Mouse (Mus musculus): Measurements from ENCODE around the gene Myo6. TPM values are rescaled to one million over a fixed set of nuclear protein-coding genes. Genes with fewer than 3 reads are reported as not detected.

Gene Myo6
- total RNA-seq (2021), result 10 to 100 TPM; 10.9 to 16.2 TPM
- long read RNA-seq, experiment 1, partial matches to known transcripts, result 1 of 6 reads
- long read RNA-seq, experiment 1, other reads (novel, unspliced or antisense), result 3 of 6 reads
- long read RNA-seq, experiment 2, full-length matches to known transcripts, result 1 of 4 reads
- long read RNA-seq, experiment 2, partial matches to known transcripts, result 0 of 4 reads
- long read RNA-seq, experiment 2, other reads (novel, unspliced or antisense), result 3 of 4 reads

DNA sequence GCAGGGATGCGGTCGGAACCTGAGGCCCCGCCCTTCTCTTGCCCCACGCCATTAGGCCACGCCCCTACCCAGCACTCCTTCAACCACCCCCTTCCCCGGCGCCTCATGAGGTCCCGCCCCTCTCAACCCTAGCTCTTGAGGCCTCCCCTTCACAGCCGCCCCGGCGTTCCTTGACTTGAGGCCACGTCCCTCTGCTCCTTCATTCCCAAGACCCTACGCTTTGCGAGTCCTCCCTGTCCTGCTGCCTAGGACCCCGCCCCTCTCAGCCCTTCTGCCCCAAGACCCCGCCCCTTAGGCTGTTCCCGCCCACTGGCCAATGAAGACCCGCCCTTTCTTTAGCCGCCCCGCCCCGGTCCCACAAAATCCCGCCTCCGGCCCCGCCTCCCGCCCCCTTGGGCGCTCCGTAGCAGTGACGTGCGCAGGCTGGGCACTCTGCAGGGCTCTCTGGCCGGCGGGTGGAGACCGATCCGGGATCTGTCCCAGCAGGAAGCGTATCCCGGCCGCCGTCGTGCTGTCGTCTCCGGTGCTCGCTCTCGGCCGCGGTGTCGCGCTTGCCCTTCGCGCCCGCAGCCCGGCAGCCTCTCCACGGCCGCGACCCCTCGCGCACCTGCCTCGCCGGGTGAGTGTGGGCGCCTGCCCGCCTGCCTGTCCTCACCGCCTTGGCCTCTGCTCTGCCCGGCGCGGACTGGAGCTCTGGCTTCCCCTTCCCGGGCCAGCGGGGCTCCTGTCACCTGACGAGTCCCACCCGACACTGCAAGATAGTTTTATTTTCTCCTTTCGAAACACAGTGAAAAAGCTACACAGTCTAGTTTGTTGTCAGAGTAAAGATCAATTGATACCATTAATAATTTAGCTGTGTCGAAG, at the start of gene Myo6:
Gene Myo6 (plus strand): TSS at position 421 of the 864 bp plus-strand sequence.
- DNase-seq, result peak; percentile 96

DNA sequence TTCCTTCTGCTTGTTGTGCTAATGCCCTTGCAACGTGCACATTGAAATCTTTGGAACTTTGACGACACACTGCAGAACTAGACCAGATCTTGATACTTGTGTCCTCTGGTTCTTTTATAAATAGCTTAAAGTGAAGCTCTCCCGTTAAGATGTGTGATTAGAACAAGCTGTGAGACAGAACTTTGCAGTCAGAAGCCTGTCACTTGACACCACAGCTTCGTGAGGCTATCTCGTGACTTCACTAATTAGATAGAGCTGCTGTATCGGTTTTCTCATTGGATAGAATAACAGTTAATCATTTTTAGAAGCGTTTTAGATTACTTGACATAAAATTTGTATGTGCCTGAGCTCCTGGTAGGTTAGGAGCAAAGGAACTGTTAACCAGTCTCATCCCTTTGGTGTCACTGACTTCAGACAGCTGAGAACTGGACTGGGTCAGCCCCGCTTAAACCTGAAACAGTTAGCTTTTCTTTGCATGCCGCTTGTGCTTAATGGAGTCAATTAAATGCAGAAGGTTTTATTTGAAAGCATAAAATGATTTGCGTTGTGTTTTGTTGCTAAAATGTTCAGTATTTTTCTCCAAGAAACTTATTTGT, 18.7 kb upstream of the Myo6 start:
- DNase-seq, result no peak

DNA sequence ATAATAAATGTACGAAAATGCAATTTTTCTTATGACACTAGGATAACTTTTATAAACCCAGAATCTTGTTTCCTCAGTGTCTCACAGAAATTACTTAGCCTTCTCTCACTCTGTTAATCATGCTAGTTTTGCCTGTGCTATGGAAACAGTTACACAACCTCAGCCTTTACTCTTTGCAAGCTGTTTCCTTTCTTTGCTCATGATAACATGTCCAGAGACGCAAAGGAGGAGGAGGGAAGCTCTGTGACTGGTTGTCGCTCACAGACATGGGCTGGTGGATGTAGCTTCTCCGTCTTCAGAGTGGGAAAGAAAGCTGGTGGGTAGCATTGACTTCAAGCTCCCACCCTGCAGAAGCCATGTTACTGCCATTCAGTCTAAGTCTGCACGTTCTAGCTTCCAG, 15.2 kb upstream of the Myo6 start:
- no peak for DNase-seq

DNA sequence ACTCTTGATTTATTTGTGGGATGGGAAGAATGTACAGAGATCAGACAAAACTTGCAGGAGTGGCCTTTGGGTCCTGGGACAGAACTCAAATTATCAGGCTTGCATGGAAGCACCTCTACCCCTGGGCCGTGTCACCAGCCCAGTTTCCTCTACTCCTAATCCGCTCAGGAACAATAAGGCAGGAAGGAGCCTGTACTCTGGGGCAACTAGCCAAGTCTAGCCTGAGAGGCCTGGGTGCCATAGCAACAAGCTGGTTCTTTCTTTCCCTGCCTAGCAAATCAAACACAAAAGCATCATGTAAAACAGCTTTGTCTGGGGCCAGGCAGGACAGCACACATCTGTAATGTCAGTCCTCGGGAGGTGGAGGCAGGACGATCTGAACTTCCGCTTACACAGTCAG, 9.6 kb upstream of the Myo6 start:
- no peak for DNase-seq

DNA sequence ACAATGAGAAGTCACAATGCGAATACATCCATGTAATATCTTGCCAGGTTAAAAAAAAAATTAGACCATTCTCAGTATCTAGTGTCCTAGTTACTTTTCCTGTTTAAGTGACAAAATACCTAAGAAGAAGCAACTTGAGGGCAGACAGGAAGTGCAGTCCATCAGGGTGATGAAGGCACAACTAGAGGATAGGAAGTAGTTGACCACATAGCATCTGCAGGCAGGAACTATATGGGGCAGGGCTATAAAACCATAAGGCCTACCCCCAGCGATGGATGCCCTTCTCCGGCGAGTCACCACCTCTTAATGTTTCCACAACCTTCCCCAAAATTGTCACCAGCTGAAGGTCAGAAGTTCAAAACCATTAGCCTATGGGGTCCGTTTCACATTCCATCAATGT, 8.1 kb upstream of the Myo6 start:
- DNase-seq, result no peak

DNA sequence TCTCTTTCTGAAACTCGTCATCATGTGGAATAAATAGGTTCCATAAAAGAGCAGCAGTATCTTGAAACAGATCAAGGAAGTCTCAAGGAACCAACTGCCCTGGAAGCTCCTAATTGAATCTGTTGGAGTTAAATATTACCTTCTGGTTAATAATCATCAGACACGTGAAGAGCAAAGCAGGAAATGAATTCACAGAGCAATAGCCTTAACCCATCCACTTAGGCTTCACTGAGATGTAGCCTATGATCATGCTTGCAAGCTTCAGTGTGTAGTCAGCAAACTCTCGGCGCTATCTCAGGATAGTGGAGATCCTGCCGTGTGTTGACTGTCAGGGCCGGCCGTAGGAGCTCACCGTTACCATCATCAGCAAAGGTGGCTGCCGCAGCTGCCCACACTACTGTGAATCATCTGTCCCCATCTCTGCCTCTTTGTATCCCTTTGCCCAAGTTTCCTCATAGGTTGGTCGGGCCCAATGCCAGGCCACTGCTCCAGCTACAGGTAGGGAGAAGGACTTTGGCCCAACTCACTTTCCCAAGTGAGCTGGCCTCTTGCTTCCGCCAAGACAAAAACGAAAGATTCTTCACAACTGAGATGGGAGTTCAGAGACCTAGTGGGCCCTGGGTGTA, 6.9 kb upstream of the Myo6 start:
- no peak for DNase-seq

DNA sequence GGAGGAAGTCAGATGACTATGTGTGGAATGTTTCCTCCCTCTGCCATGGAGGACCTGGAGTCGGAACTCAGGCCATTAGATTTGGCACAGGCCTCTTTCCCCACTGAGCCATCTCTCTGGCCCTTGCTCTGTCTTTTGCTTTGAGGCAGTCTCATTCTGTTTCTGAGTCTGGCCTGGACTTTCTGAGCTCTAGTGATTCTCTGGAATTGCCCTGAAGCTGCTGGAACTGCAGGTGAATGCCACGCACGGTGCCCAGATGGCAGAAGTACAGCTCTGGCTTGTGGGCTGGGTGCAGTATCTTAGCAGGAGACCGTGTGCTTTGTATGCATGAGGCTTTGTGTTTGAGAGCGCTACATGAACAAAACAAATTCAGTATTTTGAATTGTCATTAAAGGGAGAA, 5.9 kb upstream of the Myo6 start:
- DNase-seq, result no peak

DNA sequence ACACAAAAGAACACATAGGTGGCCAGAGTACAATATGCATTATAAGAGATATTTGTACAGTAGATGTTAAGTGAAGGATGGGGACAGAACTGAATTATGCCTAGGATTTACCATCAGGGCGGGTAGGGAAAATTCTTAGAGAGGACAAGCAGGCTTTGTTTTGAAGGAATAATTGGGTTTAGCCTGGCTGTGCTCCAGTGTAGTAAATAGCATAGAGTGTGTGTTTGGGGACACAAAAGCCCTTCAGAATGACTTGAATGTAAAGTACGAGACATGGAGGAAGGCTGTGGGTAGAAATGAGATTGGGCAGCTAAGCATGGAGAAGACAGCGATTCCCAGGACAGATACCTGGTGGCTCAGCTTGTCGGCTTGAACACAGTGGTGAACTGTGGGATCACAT, 3.4 kb upstream of the Myo6 start:
- DNase-seq, result no peak

DNA sequence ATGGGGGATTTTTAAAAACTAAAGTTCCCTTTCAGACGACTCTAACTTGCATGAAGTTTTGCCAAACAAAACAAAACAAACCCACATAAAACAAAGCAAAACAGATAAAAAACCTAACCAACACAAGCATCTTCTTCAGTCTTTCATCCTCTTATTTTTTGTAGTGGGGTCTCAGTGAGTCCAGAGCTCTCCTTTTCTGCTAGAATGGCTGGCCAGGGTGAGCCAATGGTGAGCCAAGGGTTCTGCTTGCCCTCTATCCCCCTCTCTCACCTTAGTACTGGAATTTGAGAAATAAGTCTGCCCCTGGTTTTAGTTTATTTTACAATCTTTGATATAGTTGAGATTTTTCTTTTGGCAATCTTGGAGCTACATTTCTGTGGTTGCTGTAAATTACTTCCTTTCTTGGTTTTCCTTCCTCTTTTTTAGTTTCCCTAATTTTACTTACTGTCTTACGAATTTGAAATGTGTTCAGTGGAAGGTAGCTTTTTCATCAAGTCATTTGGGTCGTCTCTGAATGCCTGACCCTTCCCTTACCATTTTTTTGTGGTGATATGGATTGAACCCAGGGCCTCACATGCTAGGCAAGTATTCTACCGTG, 1.6 kb upstream of the Myo6 start:
- DNase-seq, result no peak

DNA sequence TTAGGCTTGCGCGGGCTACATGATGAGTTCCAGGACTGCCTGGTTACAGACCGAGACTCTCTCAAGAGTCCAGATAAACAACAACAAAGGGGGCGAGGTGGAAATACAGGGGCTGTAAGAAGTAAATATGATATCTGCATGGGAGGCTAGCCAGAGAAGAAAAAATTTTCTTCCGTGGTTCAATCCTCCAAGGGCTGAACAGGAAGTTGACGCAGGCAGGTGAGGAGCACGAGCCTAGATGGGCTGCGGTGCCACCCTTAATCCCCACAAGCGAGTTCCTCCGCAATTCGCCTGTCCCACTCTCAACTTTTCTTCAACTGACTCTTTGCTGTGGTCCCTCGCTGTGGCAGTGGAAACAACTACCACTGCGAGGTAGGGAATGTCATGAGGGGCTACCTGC, 640 bp upstream of the Myo6 start:
- DNase-seq, result no peak

DNA sequence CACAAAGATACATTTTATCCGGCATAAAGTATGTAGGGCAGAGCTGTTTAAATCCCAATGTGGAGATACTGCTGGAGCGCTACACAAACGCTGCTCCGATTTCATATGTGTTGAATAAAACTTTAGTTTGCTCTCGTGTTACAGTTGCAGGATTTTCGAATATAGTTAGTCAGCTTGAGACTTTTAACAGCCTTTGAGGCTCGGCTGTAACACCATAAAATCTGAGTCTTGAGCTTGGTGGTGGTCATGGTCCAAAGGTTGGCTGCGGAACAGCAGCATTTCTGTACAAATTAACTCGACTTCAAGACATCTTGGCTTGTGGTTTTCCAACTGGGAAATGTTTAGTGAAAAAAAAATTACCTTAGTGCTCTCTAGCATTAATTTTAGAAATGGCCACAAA, 859 bp downstream of the Myo6 start:
- no peak for DNase-seq

DNA sequence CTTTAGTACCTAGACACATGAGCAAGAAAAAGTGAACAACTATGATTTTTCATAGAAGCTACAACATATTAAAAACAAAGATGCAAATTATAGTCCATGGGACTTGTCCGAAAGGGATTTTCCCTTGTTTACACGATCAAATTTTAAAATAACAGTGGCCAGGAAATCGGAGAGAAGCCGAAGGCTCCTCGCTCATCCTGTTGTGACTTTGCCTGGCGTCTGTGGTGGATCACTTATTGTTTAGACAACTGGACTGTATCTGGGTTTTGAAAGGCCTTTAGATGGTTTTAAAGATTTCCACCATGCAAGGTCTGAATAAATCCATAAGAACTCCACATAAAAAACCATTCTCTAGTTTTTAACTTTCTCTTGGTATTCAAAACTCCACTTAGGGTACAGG, 1.6 kb downstream of the Myo6 start:
- no peak for DNase-seq

DNA sequence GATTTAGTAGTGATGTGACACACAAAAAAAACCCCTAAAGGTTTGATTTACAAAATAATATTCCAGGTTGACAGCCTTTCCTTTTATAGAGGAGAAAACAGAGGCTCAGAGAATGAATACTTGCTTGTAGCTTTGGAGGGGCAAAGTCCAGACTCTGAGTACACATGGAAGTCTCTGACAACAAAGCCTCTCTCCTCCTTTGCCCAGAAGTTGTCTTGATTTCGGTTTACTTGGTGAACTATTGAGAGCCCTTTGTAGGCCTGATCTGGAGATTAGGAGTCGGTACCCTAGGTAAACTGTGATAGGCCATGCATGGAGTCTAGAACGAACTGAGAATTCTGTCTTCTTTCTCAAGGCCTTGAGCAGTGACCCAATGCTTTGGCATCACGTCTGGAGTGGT, 2.3 kb downstream of the Myo6 start:
- DNase-seq, result no peak

DNA sequence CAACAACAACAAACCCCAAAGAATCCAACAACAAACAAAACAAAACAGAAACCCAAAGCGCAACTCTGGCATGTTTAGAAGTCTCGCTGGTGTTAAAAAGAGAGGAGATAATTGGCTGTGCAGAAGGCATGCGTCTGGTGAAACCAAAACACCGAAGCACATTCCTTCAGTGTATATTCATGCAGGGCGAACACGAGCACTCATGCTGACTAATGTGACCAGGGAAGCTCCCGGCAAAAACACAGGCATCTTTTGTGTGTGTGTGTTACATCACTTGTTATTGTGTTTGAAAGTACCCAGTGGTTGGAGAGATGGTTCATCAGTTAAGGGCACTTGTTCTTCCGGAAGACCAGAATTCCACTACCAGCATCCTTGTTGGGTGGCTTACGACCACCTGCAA, 4.7 kb downstream of the Myo6 start:
- no peak for DNase-seq

DNA sequence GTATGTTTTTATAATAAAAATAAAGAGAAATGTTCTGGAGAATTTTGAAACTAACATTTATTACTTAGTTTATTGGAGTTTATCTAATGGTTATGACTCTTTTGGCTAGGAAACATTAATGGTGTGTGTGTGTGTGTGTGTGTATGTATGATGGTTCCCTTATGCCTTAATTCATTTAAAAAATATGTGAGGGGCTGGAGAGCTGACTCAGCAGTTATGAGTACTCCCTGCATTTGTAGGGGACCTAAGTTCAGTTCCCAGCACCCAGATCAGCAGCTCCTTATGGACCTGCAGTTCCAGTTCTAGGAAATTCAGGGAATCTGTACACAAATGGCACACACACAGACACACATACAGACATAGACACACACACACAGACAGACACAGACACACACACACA, 6.4 kb downstream of the Myo6 start:
- DNase-seq, result no peak

DNA sequence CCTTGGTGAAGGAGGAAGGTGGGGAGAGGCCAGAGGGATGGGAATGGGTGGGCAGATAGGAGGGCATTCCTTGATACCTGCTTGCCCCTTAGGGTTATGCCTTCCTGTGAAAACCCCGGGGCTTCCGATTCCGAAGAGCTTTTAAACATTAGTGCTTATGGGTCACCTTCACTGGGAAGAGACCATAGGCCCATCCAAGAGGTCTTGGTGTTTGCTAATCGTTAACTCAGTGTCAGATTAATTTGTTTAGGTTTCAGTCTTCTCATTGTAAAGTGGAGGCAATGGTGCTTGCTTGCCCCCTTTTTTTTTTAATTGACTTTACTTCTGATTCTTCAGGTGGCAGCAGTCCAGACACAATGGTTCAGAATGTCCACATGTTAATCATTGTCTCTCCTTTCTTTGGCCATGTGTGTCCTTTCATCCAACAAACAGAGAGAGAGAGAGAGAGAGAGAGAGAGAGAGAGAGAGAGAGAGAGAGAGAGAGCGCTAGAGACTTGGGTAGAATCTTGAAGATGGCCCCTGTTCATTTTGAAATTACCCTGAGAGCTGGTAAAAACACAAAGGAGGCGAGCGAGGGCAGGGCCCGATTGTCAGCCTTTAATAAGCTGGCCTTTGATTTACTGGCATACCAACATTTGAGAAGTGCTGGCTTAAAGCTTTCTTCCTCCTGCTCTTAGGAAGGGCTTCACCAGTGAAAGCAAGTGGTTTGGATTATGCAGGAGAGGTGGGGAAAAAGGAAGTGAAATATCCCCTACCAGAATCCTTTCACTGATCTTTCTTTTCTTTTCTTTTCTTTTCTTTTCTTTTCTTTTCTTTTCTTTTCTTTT, 7.8 kb downstream of the Myo6 start:
- DNase-seq, result no peak

DNA sequence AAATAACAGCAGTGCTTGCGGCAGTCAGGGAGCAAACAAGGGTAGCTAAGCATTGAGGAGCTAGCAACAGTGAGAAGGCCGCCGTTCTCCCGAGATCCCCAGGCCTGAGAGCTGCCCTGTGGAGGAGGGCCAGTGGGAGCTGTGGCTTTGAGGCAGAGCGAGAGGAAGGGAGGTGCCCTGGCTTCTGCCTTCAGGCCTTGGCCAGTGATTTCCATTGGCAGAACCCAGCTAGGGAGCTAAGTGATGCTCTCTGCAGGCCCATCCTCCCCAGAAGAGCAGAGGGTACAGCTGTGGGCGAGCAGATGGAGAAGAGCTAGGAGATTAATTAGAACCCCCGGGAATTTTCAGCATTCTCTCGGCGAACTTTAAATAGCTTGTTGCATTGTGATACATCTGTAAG, 8.8 kb downstream of the Myo6 start:
- DNase-seq, result peak; percentile 46

DNA sequence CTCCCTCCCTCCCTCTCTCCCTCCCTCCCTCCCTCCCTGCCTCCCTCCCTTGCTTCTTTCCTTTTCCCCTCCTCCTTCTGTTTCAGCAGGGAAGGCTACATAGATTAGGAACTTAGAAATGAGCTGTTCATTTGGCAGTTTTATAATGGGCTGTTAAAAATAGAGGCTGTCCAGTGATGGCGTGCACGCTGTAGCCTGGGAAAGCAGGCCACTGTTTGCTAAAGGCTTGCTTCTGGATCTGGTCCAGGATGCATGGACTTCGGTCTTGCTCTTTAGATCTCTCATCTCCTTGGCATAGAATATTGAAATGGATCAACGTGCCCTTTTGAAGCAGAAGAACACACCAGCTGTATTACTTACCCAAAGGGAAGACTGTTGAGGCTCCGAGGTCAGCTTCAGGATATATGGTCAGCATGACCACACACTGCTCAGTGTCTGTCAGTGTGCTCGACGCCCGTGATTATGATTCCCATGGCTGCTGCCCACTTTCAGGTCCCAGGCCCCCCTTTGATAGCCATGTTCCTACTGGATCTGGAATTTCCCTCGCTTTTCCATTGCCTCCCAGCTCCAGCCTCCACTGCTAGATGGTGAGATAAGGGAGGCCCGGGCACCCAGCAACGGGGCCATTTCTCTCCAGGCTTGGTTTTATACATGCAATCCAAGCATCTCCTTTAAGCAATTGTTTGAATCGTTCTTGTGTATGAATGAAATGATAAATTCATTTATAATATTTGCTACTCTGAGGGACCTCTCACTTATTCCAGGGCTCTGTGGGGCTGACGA, 12.1 kb downstream of the Myo6 start:
- DNase-seq, result no peak

DNA sequence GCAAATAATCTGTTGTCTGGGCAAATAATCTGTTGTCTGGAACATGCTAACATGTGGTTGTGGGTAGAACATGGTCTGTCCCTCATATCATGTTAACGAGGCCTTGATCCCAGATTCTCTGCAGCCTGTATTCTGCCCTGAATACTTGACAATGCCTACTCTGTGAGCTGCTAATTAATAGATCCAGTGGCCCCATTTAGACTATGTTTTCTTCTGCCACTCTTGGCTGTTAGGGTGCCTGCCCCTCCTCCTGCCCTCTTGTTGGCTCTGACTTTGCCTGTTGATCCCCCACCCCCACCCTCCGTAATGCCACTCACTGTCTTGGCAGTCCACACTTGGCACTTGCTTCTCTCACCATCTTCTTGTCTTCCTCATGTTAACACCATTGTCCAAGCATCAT, 13.8 kb downstream of the Myo6 start:
- DNase-seq, result no peak

DNA sequence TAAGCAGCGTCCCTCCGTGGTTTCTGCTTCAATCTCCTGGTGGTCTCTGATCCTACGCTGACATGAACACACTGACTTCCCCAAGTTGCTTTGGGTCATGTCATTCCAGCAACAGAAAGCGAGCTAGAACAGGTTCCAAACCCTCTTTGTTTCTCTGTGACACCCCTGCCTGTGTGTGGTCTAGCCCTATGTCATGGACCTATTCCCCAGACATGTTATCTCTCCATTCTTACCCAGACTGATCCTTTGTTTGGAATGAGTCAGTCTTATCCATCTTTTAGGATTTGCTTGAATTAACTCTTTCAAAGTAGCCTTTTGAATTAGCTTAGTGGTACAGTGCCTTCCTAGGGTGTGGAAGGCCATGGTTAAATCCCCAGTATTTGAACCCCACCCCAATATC, 14.9 kb downstream of the Myo6 start:
- no peak for DNase-seq

DNA sequence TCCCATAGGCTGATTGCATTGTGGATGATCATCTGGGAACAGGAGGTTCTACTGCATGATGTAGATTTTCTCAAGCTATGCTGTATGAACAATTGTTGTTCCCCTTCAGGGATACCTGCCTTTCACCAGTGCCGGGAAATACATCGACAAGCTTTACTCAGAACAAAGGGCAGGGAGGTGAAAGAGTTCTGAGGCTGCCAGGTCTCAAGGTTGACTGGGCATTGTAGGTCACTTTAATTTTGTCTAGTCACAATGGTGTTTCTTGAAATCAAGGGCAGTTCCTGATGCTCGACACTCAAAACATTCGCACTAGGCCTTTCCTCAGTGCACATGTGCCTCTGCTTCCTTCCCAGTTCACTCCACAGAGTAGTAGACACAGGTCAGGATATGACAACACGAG, 15.9 kb downstream of the Myo6 start:
- DNase-seq, result no peak
